Mouse (Mus musculus): Measurements from ENCODE around the gene Gzf1. TPM values are rescaled to one million over a fixed set of nuclear protein-coding genes. Genes with fewer than 3 reads are reported as not detected.

Gene Gzf1
- total RNA-seq, 1 experiment, result 15.6 TPM

DNA sequence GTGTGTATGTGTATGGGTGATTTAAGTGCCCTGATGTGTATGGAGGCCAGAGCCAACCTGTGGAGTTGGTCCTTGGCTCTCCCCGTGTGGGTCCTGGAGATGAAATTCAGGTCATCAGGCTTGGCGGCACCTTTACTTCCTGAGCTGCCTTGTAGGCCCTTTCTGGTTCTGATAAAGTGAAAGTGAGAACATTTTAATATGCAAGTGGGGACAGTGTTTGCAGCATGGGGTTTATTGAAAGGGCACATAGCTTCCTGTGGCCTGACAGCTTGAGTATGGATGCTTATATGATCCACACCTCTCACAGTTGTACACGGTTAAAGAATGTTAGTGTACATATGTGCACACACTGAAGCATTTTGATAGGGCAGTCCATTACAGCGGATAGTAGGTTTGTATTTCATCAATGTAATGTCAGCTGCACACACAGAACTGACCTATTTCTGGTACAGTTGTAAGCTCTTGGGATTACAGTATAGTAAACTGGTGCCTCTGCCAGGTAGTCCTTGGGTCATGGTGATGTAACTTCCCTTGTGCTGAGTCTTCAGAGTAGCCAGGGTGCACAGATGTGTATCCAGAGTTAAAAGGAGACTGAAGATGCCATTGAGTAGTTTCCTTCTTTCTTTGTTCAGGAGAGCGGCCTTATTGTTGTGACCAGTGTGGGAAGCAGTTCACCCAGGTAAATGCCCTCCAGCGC is 8.8 kb downstream of the Gzf1 start:
- in situ Hi-C loops (cut with MboI; ENCODE audit: low sequenced_read_pairs in 2 of 2, unreplicated experiment in 2 of 2), result no loop called here
- no peaks in the 10 kb centered on the region for H3K9me3 ChIP-seq (ENCODE audit: control insufficient read depth, insufficient read depth, low read depth, low read length)
- no peak for TF ChIP-seq ZC3H11A (IDR thresholded peaks at IDR 0.05; ENCODE audit: borderline replicate concordance, low read depth, low read length)
- no peak for TF ChIP-seq HCFC1 (IDR thresholded peaks at IDR 0.05; ENCODE audit: borderline replicate concordance, insufficient read depth, low read length)
- TF ChIP-seq CHD2 (IDR thresholded peaks at IDR 0.05; ENCODE audit: low read depth, low read length), result no peak
- no peak for TF ChIP-seq MAFK (IDR thresholded peaks at IDR 0.05; ENCODE audit: insufficient read depth, low read depth, low read length)
- no peak for TF ChIP-seq ZNF384 (IDR thresholded peaks at IDR 0.05; ENCODE audit: low read depth, low read length)
- H3K27ac ChIP-seq (ENCODE audit: insufficient read depth, low read depth, low read length, poor library complexity, severe bottlenecking), result no peak overlapping the region
- no peak overlapping the region for H3K4me3 ChIP-seq (ENCODE audit: insufficient read depth in 1 of 2, low read depth in 1 of 2, low read length in 2 of 2, poor library complexity in 1 of 2, severe bottlenecking in 1 of 2)
- DNase-seq (ENCODE audit: low read depth, low spot score), result no peak
- no peak overlapping the region for H3K9ac ChIP-seq (ENCODE audit: insufficient read depth, low read depth, low read length, poor library complexity, severe bottlenecking)
- no peaks in the 10 kb centered on the region for H3K4me1 ChIP-seq (ENCODE audit: control insufficient read depth in 2 of 2, insufficient read depth in 2 of 2, low read length in 2 of 2, poor library complexity in 1 of 2)
- peaks cover 15% of the 10 kb centered on the region for H3K36me3 ChIP-seq (ENCODE audit: control insufficient read depth, insufficient read depth, low read length, poor library complexity, severe bottlenecking)

DNA sequence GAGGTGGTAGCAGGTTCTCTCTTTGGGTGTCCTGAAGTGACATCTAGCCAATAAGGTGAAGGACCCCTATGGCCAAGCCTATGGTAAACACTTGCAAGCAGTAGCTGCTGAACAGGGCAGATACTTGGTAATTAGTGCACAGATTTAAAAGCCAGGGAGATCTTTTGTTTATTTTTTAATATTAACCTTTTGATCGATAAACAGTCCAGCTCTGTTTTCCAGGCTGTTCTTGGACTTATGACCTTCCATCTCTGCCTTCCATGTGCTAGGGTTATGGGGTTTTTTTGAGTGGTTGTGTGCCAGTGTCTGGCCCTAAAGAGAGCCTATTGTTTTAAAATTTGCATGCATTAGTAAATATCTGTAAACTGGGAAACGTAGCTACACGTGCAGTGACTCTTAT is 9.5 kb downstream of the Gzf1 start:
- TF ChIP-seq MAFK (IDR thresholded peaks at IDR 0.05; ENCODE audit: insufficient read depth, low read depth, low read length) (no peak), HCFC1 (IDR thresholded peaks at IDR 0.05; ENCODE audit: borderline replicate concordance, insufficient read depth, low read length) (no peak), ZC3H11A (IDR thresholded peaks at IDR 0.05; ENCODE audit: borderline replicate concordance, low read depth, low read length) (no peak)
- Histone ChIP-seq H3K9me3 (ENCODE audit: control insufficient read depth, insufficient read depth, low read depth, low read length) (no peaks in the 10 kb centered on the region), H3K4me3 (ENCODE audit: insufficient read depth in 1 of 2, low read depth in 1 of 2, low read length in 2 of 2, poor library complexity in 1 of 2, severe bottlenecking in 1 of 2) (no peak overlapping the region), H3K36me3 (ENCODE audit: control insufficient read depth, insufficient read depth, low read length, poor library complexity, severe bottlenecking) (peaks cover 13% of the 10 kb centered on the region), H3K4me1 (ENCODE audit: control insufficient read depth in 2 of 2, insufficient read depth in 2 of 2, low read length in 2 of 2, poor library complexity in 1 of 2) (no peaks in the 10 kb centered on the region), H3K9ac (ENCODE audit: insufficient read depth, low read depth, low read length, poor library complexity, severe bottlenecking) (no peak overlapping the region), H3K27ac (ENCODE audit: insufficient read depth, low read depth, low read length, poor library complexity, severe bottlenecking) (no peak overlapping the region)
- DNase-seq (ENCODE audit: low read depth, low spot score), result no peak
- in situ Hi-C loops (cut with MboI; ENCODE audit: low sequenced_read_pairs in 2 of 2, unreplicated experiment in 2 of 2), result no loop called here

DNA sequence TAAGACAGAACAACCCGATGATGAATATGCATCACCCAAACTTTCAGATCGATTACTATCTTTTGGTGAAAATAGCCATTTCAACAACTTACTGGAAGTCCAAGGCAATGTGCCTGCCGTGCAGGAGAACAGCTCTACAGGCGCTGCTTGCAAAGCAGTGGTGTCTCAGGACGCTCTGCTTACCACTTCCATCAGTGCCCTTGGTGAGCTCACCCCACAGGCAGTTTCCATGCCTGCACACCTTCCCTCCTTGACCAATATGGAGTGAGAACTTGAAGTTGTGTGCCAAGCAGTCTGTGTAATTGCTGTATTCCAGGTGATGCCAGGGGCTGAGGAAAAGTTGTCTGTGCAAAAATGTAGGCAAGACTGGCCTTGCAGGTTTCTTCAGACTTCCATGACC is 10.0 kb downstream of the Gzf1 start:
- Histone ChIP-seq H3K27ac (ENCODE audit: insufficient read depth, low read depth, low read length, poor library complexity, severe bottlenecking) (no peak overlapping the region), H3K4me1 (ENCODE audit: control insufficient read depth in 2 of 2, insufficient read depth in 2 of 2, low read length in 2 of 2, poor library complexity in 1 of 2) (no peaks in the 10 kb centered on the region), H3K9me3 (ENCODE audit: control insufficient read depth, insufficient read depth, low read depth, low read length) (no peaks in the 10 kb centered on the region), H3K9ac (ENCODE audit: insufficient read depth, low read depth, low read length, poor library complexity, severe bottlenecking) (no peak overlapping the region), H3K4me3 (ENCODE audit: insufficient read depth in 1 of 2, low read depth in 1 of 2, low read length in 2 of 2, poor library complexity in 1 of 2, severe bottlenecking in 1 of 2) (no peak overlapping the region), H3K36me3 (ENCODE audit: control insufficient read depth, insufficient read depth, low read length, poor library complexity, severe bottlenecking) (peaks cover 13% of the 10 kb centered on the region)
- no peak for TF ChIP-seq MAFK (IDR thresholded peaks at IDR 0.05; ENCODE audit: insufficient read depth, low read depth, low read length)
- TF ChIP-seq CHD2 (IDR thresholded peaks at IDR 0.05; ENCODE audit: low read depth, low read length), result no peak
- no peak for TF ChIP-seq ZNF384 (IDR thresholded peaks at IDR 0.05; ENCODE audit: low read depth, low read length)
- no peak for TF ChIP-seq HCFC1 (IDR thresholded peaks at IDR 0.05; ENCODE audit: borderline replicate concordance, insufficient read depth, low read length)
- no peak for TF ChIP-seq ZC3H11A (IDR thresholded peaks at IDR 0.05; ENCODE audit: borderline replicate concordance, low read depth, low read length)
- no peak for DNase-seq (ENCODE audit: low read depth, low spot score)
- in situ Hi-C loops (cut with MboI; ENCODE audit: low sequenced_read_pairs in 2 of 2, unreplicated experiment in 2 of 2), result no loop called here

DNA sequence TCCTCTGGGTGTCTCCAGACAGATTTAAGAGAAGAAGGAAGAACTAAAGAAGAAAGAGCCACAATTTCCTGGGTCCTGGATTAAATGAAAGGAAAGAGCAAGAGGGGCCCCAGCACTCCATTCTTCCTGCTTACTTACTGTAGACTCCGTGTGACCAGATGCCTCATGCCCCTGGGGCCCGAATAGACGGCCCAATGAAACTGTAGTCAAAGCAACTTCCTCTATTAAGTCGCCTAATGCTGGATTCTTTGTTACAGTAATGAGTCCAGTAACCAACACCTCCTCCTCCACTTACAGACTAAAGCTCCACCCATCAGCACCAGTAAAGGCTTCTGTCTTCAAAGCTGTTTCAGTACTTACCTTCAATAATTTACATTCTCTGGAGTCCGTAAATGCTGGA is 17.7 kb downstream of the Gzf1 start:
- no peak for TF ChIP-seq MAFK (IDR thresholded peaks at IDR 0.05; ENCODE audit: insufficient read depth, low read depth, low read length)
- no peak for TF ChIP-seq ZC3H11A (IDR thresholded peaks at IDR 0.05; ENCODE audit: borderline replicate concordance, low read depth, low read length)
- no peak for TF ChIP-seq HCFC1 (IDR thresholded peaks at IDR 0.05; ENCODE audit: borderline replicate concordance, insufficient read depth, low read length)
- no peak for TF ChIP-seq ZNF384 (IDR thresholded peaks at IDR 0.05; ENCODE audit: low read depth, low read length)
- TF ChIP-seq CHD2 (IDR thresholded peaks at IDR 0.05; ENCODE audit: low read depth, low read length), result no peak
- no peaks in the 10 kb centered on the region for H3K9me3 ChIP-seq (ENCODE audit: control insufficient read depth, insufficient read depth, low read depth, low read length)
- peaks cover 4% of the 10 kb centered on the region for H3K36me3 ChIP-seq (ENCODE audit: control insufficient read depth, insufficient read depth, low read length, poor library complexity, severe bottlenecking)
- in situ Hi-C loops (cut with MboI; ENCODE audit: low sequenced_read_pairs in 2 of 2, unreplicated experiment in 2 of 2), result no loop called here
- H3K9ac ChIP-seq (ENCODE audit: insufficient read depth, low read depth, low read length, poor library complexity, severe bottlenecking), result no peak overlapping the region
- 0 out of 4 replicates have a peak, but pooled peaks cover 0 to 2% of the 10 kb centered on the region in 2 experiments for H3K4me1 ChIP-seq (ENCODE audit: control insufficient read depth in 2 of 2, insufficient read depth in 2 of 2, low read length in 2 of 2, poor library complexity in 1 of 2)
- peak; percentile 49 for DNase-seq (ENCODE audit: low read depth, low spot score)
- H3K27ac ChIP-seq (ENCODE audit: insufficient read depth, low read depth, low read length, poor library complexity, severe bottlenecking), result no peak overlapping the region
- no peak overlapping the region for H3K4me3 ChIP-seq (ENCODE audit: insufficient read depth in 1 of 2, low read depth in 1 of 2, low read length in 2 of 2, poor library complexity in 1 of 2, severe bottlenecking in 1 of 2)

All from ES-E14 (cell line).